Mouse (Mus musculus) heart, postnatal 25 days (tissue): Measurements from ENCODE around the gene Ldlrad1. TPM values are rescaled to one million over a fixed set of nuclear protein-coding genes. Genes with fewer than 3 reads are reported as not detected.

Experiments
- DNase-seq: peaks from one replicate; pipeline ENCODE4 v3.0.0; 2022; ENCODE audit warnings: low spot score
- intact Hi-C: fragments of 180-260 bp; cut with DNase I; formaldehyde crosslinking; loops from one replicate; pipeline ENCODE4 v1.15.1; 2025
- total RNA-seq, 2 experiments: library from RNA; stranded (reverse); gene quantifications; 2 replicates each; pipeline ENCODE4 v1.2.3; 2021

The Ldlrad1 gene
- total RNA-seq, 2 experiments from 2014 or later, result not detected

GRCm38 (mm10) chr4:107207016-107207415 lies 2.0 kb upstream of the Ldlrad1 start:
- intact Hi-C loops, result no loop called here
- no peak for DNase-seq

GRCm38 (mm10) chr4:107210483-107211097 lies 1.6 kb downstream of the Ldlrad1 start:
- intact Hi-C loops, result no loop called here

GRCm38 (mm10) chr4:107211465-107211864 lies 2.5 kb downstream of the Ldlrad1 start:
- intact Hi-C loops, result no loop called here
- DNase-seq, result no peak

More at GRCm38 (mm10) chr4:107210483-107211097, 1.6 kb downstream of the Ldlrad1 start:
- no peak for DNase-seq

GRCm38 (mm10) chr4:107211936-107212335 lies 3.0 kb downstream of the Ldlrad1 start:
- intact Hi-C loops, result no loop called here
- no peak for DNase-seq

- intact Hi-C loops, result no loop called here
- DNase-seq, result no peak
These were observed 4.5 kb downstream of the Ldlrad1 start for GRCm38 (mm10) chr4:107213279-107214011.

GRCm38 (mm10) chr4:107217574-107217973 lies 8.6 kb downstream of the Ldlrad1 start:
- intact Hi-C loops, result no loop called here
- no peak for DNase-seq

GRCm38 (mm10) chr4:107221524-107221923 lies 12.5 kb downstream of the Ldlrad1 start:
- intact Hi-C loops, result no loop called here
- DNase-seq, result no peak

GRCm38 (mm10) chr4:107223225-107224204 lies 14.5 kb downstream of the Ldlrad1 start:
- intact Hi-C loops, result no loop called here
- peak; percentile 65 for DNase-seq

GRCm38 (mm10) chr4:107226313-107226712 lies 17.3 kb downstream of the Ldlrad1 start:
- intact Hi-C loops, result no loop called here
- no peak for DNase-seq

- intact Hi-C loops, result no loop called here
- DNase-seq, result no peak
These were observed 23.2 kb downstream of the Ldlrad1 start for GRCm38 (mm10) chr4:107232219-107232618.

GRCm38 (mm10) chr4:107238253-107238652 lies 29.3 kb downstream of the Ldlrad1 start:
- DNase-seq, result no peak
- intact Hi-C loops, result no loop called here

- DNase-seq, result no peak
- intact Hi-C loops, result no loop called here
These were observed 31.2 kb downstream of the Ldlrad1 start for GRCm38 (mm10) chr4:107240196-107240595.

- no peak for DNase-seq
- intact Hi-C loops, result no loop called here
These were observed 34.7 kb downstream of the Ldlrad1 start for GRCm38 (mm10) chr4:107243365-107244333.

- intact Hi-C loops, result no loop called here
- no peak for DNase-seq
These were observed 36.4 kb downstream of the Ldlrad1 start for GRCm38 (mm10) chr4:107245368-107245767.

- intact Hi-C loops, result no loop called here
- no peak for DNase-seq
These were observed 37.1 kb downstream of the Ldlrad1 start for GRCm38 (mm10) chr4:107246040-107246439.

GRCm38 (mm10) chr4:107247110-107247509 lies 38.1 kb downstream of the Ldlrad1 start:
- intact Hi-C loops, result no loop called here
- no peak for DNase-seq

- DNase-seq, result no peak
- intact Hi-C loops, result no loop called here
These were observed 39.1 kb downstream of the Ldlrad1 start for GRCm38 (mm10) chr4:107248061-107248460.

GRCm38 (mm10) chr4:107249471-107249870 lies 40.5 kb downstream of the Ldlrad1 start:
- intact Hi-C loops, result no loop called here
- no peak for DNase-seq

GRCm38 (mm10) chr4:107250494-107250893 lies 41.5 kb downstream of the Ldlrad1 start:
- intact Hi-C loops, result loop anchor here (2.0 to 5.0 kb wide), 2 partner anchors 98 to 117 kb away; partner anchors contain the start of gene Ndc1
- DNase-seq, result no peak
